Mouse (Mus musculus): ENCODE results near the gene Pars2.

DNA sequence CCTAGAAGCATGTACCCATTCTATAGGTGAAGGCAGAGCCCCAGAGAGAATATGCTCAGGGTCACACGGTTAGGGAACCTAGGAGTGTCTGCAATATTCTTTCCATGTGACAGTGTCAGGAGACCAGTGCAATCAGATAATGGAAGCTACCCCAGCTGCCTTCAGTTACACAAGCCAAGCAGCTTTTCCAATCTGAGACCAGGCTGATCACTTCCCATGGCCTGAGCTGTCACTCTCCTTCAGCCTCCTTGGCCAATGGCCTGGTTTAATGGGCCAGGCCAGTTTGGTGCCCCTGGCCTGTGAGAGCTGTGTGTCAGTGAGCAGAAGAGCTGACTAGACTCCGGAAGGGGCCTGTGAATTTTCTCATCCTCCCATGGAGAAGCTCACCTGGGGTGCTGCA lies 14.4 kb downstream of the Pars2 start:
- no peak for TF ChIP-seq CTCF (IDR thresholded peaks at IDR 0.05; ENCODE audit: borderline replicate concordance, extremely low read depth, insufficient read depth, insufficient read length)
- TF ChIP-seq POLR2A (IDR thresholded peaks at IDR 0.05; ENCODE audit: borderline replicate concordance, extremely low read depth, insufficient read depth, insufficient read length, poor library complexity, severe bottlenecking), result no peak

Measured in brain, embryonic 14.5 days (tissue).